Mouse (Mus musculus): ENCODE measurements at regions not wholly inside any gene's neighbourhood (a gene's known extent, or its start where the extent isn't known, plus 50 kb on each side); places are given as distances from the start of the nearest gene placed in this dataset.
"Not testable (repeated sequence)": the region's sequence is repeated elsewhere in the genome, so short reads cannot be mapped to it uniquely, and the experiment has no call there.

GRCm38 (mm10) chr13:82063880-82064279, 281.0 kb downstream of the Cetn3 start:
- not testable (repeated sequence) for DNase-seq (ENCODE audit: low spot score); ATAC-seq (ENCODE audit: insufficient number of reproducible peaks, low FRiP score, low TSS enrichment, low read depth); H3K27ac ChIP-seq (replicated peaks; ENCODE audit: low read depth, low read length); H3K4me2 ChIP-seq (ENCODE audit: low read depth, severe bottlenecking); H3K36me3 ChIP-seq (ENCODE audit: control insufficient read depth, insufficient read depth, low read length); H3K4me3 ChIP-seq (ENCODE audit: low read depth, low read length); H3K4me1 ChIP-seq (ENCODE audit: control insufficient read depth, insufficient read depth, low read length); H3K9me3 ChIP-seq (ENCODE audit: control insufficient read depth, low read length); H3K27me3 ChIP-seq (ENCODE audit: control insufficient read depth, insufficient read depth, low read length); H3K9ac ChIP-seq (ENCODE audit: low read length)
- WGBS = 89% methylated on average over 2 of the region's 2 CpGs

- DNase-seq (ENCODE audit: low spot score) (no peak), ATAC-seq (ENCODE audit: insufficient number of reproducible peaks, low FRiP score, low TSS enrichment, low read depth) (no peak)
- no peaks in the 10 kb centered on the region for H3K9me3 ChIP-seq (ENCODE audit: control insufficient read depth, low read length)
- no peaks in the 10 kb centered on the region for H3K27me3 ChIP-seq (ENCODE audit: control insufficient read depth, insufficient read depth, low read length)
- H3K4me2 ChIP-seq (ENCODE audit: low read depth, severe bottlenecking) = no peak overlapping the region
- H3K27ac ChIP-seq (replicated peaks; ENCODE audit: low read depth, low read length) = no peak overlapping the region
- H3K4me3 ChIP-seq (ENCODE audit: low read depth, low read length) = no peak overlapping the region
- H3K4me1 ChIP-seq (ENCODE audit: control insufficient read depth, insufficient read depth, low read length) = no peaks in the 10 kb centered on the region
- no peak overlapping the region for H3K9ac ChIP-seq (ENCODE audit: low read length)
- 22% methylated on average over 1 of the region's 1 CpGs for WGBS
- no peaks in the 10 kb centered on the region for H3K36me3 ChIP-seq (ENCODE audit: control insufficient read depth, insufficient read depth, low read length)
These were observed 283.3 kb downstream of the Cetn3 start for GRCm38 (mm10) chr13:82066174-82066573.

GRCm38 (mm10) chr13:82066674-82067270, 283.9 kb downstream of the Cetn3 start:
- Histone ChIP-seq H3K4me1 (ENCODE audit: control insufficient read depth, insufficient read depth, low read length) (no peaks in the 10 kb centered on the region), H3K27ac (replicated peaks; ENCODE audit: low read depth, low read length) (no peak overlapping the region), H3K9me3 (ENCODE audit: control insufficient read depth, low read length) (no peaks in the 10 kb centered on the region), H3K9ac (ENCODE audit: low read length) (no peak overlapping the region), H3K36me3 (ENCODE audit: control insufficient read depth, insufficient read depth, low read length) (no peaks in the 10 kb centered on the region), H3K27me3 (ENCODE audit: control insufficient read depth, insufficient read depth, low read length) (no peaks in the 10 kb centered on the region), H3K4me3 (ENCODE audit: low read depth, low read length) (no peak overlapping the region), H3K4me2 (ENCODE audit: low read depth, severe bottlenecking) (no peak overlapping the region)
- no peak for ATAC-seq (ENCODE audit: insufficient number of reproducible peaks, low FRiP score, low TSS enrichment, low read depth)
- no peak for DNase-seq (ENCODE audit: low spot score)
- 84% methylated on average over 3 of the region's 3 CpGs for WGBS

- Histone ChIP-seq H3K4me1 (ENCODE audit: control insufficient read depth, insufficient read depth, low read length) (no peaks in the 10 kb centered on the region), H3K4me3 (ENCODE audit: low read depth, low read length) (no peak overlapping the region), H3K9me3 (ENCODE audit: control insufficient read depth, low read length) (no peaks in the 10 kb centered on the region), H3K27ac (replicated peaks; ENCODE audit: low read depth, low read length) (no peak overlapping the region), H3K9ac (ENCODE audit: low read length) (no peak overlapping the region), H3K36me3 (ENCODE audit: control insufficient read depth, insufficient read depth, low read length) (no peaks in the 10 kb centered on the region), H3K27me3 (ENCODE audit: control insufficient read depth, insufficient read depth, low read length) (no peaks in the 10 kb centered on the region), H3K4me2 (ENCODE audit: low read depth, severe bottlenecking) (no peak overlapping the region)
- DNase-seq (ENCODE audit: low spot score) (no peak), ATAC-seq (ENCODE audit: insufficient number of reproducible peaks, low FRiP score, low TSS enrichment, low read depth) (no peak)
- 98% methylated on average over 1 of the region's 1 CpGs for WGBS
These were observed 289.6 kb downstream of the Cetn3 start for GRCm38 (mm10) chr13:82072449-82072848.

- ATAC-seq (ENCODE audit: insufficient number of reproducible peaks, low FRiP score, low TSS enrichment, low read depth) = no peak
- Histone ChIP-seq H3K9ac (ENCODE audit: low read length) (no peak overlapping the region), H3K27ac (replicated peaks; ENCODE audit: low read depth, low read length) (no peak overlapping the region), H3K36me3 (ENCODE audit: control insufficient read depth, insufficient read depth, low read length) (no peaks in the 10 kb centered on the region), H3K4me2 (ENCODE audit: low read depth, severe bottlenecking) (no peak overlapping the region), H3K27me3 (ENCODE audit: control insufficient read depth, insufficient read depth, low read length) (no peaks in the 10 kb centered on the region), H3K9me3 (ENCODE audit: control insufficient read depth, low read length) (no peaks in the 10 kb centered on the region), H3K4me1 (ENCODE audit: control insufficient read depth, insufficient read depth, low read length) (no peaks in the 10 kb centered on the region), H3K4me3 (ENCODE audit: low read depth, low read length) (no peak overlapping the region)
- no peak for DNase-seq (ENCODE audit: low spot score)
These were observed 290.5 kb downstream of the Cetn3 start for GRCm38 (mm10) chr13:82073343-82073742.

GRCm38 (mm10) chr13:82081375-82081774, 298.5 kb downstream of the Cetn3 start:
- ATAC-seq (ENCODE audit: insufficient number of reproducible peaks, low FRiP score, low TSS enrichment, low read depth) (no peak), DNase-seq (ENCODE audit: low spot score) (no peak)
- no peaks in the 10 kb centered on the region for H3K36me3 ChIP-seq (ENCODE audit: control insufficient read depth, insufficient read depth, low read length)
- H3K27ac ChIP-seq (replicated peaks; ENCODE audit: low read depth, low read length) = no peak overlapping the region
- no peak overlapping the region for H3K4me3 ChIP-seq (ENCODE audit: low read depth, low read length)
- no peaks in the 10 kb centered on the region for H3K27me3 ChIP-seq (ENCODE audit: control insufficient read depth, insufficient read depth, low read length)
- no peak overlapping the region for H3K9ac ChIP-seq (ENCODE audit: low read length)
- H3K4me2 ChIP-seq (ENCODE audit: low read depth, severe bottlenecking) = no peak overlapping the region
- WGBS = 95% methylated on average over 2 of the region's 2 CpGs
- H3K4me1 ChIP-seq (ENCODE audit: control insufficient read depth, insufficient read depth, low read length) = no peaks in the 10 kb centered on the region
- H3K9me3 ChIP-seq (ENCODE audit: control insufficient read depth, low read length) = no peaks in the 10 kb centered on the region

GRCm38 (mm10) chr13:82087635-82088034, 304.8 kb downstream of the Cetn3 start:
- Histone ChIP-seq H3K9ac (ENCODE audit: low read length) (no peak overlapping the region), H3K36me3 (ENCODE audit: control insufficient read depth, insufficient read depth, low read length) (no peaks in the 10 kb centered on the region), H3K27me3 (ENCODE audit: control insufficient read depth, insufficient read depth, low read length) (no peaks in the 10 kb centered on the region), H3K27ac (replicated peaks; ENCODE audit: low read depth, low read length) (no peak overlapping the region), H3K4me3 (ENCODE audit: low read depth, low read length) (no peak overlapping the region), H3K4me1 (ENCODE audit: control insufficient read depth, insufficient read depth, low read length) (no peaks in the 10 kb centered on the region), H3K9me3 (ENCODE audit: control insufficient read depth, low read length) (no peaks in the 10 kb centered on the region), H3K4me2 (ENCODE audit: low read depth, severe bottlenecking) (no peak overlapping the region)
- DNase-seq (ENCODE audit: low spot score) = no peak
- WGBS = 81% methylated on average over 3 of the region's 3 CpGs
- no peak for ATAC-seq (ENCODE audit: insufficient number of reproducible peaks, low FRiP score, low TSS enrichment, low read depth)

- peak; percentile 32 for DNase-seq (ENCODE audit: low spot score)
- 73% methylated on average over 5 of the region's 5 CpGs for WGBS
These were observed 309.3 kb downstream of the Cetn3 start for GRCm38 (mm10) chr13:82092186-82092585.

GRCm38 (mm10) chr13:82106032-82106431, 323.2 kb downstream of the Cetn3 start:
- Histone ChIP-seq H3K27me3 (ENCODE audit: control insufficient read depth, insufficient read depth, low read length) (no peaks in the 10 kb centered on the region), H3K4me2 (ENCODE audit: low read depth, severe bottlenecking) (no peak overlapping the region), H3K9ac (ENCODE audit: low read length) (no peak overlapping the region), H3K4me1 (ENCODE audit: control insufficient read depth, insufficient read depth, low read length) (no peaks in the 10 kb centered on the region), H3K4me3 (ENCODE audit: low read depth, low read length) (no peak overlapping the region), H3K9me3 (ENCODE audit: control insufficient read depth, low read length) (no peaks in the 10 kb centered on the region), H3K36me3 (ENCODE audit: control insufficient read depth, insufficient read depth, low read length) (no peaks in the 10 kb centered on the region), H3K27ac (replicated peaks; ENCODE audit: low read depth, low read length) (no peak overlapping the region)
- ATAC-seq (ENCODE audit: insufficient number of reproducible peaks, low FRiP score, low TSS enrichment, low read depth) (no peak), DNase-seq (ENCODE audit: low spot score) (no peak)
- 62% methylated on average over 2 of the region's 2 CpGs for WGBS

More at GRCm38 (mm10) chr13:82092186-82092585, 309.3 kb downstream of the Cetn3 start:
- Histone ChIP-seq H3K27ac (replicated peaks; ENCODE audit: low read depth, low read length) (no peak overlapping the region), H3K4me1 (ENCODE audit: control insufficient read depth, insufficient read depth, low read length) (no peaks in the 10 kb centered on the region), H3K36me3 (ENCODE audit: control insufficient read depth, insufficient read depth, low read length) (no peaks in the 10 kb centered on the region), H3K9ac (ENCODE audit: low read length) (no peak overlapping the region), H3K9me3 (ENCODE audit: control insufficient read depth, low read length) (no peaks in the 10 kb centered on the region), H3K4me3 (ENCODE audit: low read depth, low read length) (no peak overlapping the region), H3K4me2 (ENCODE audit: low read depth, severe bottlenecking) (no peak overlapping the region), H3K27me3 (ENCODE audit: control insufficient read depth, insufficient read depth, low read length) (no peaks in the 10 kb centered on the region)
- no peak for ATAC-seq (ENCODE audit: insufficient number of reproducible peaks, low FRiP score, low TSS enrichment, low read depth)
